Mouse (Mus musculus) forelimb bud, embryonic 11.5 days (tissue): ENCODE results near the gene Ifit1bl1.
A peak's percentile ranks its signal among the peaks of the same experiment; 100 is the strongest.
"Not testable (repeated sequence)": the region's sequence is repeated elsewhere in the genome, so short reads cannot be mapped to it uniquely, and the experiment has no call there.

ENCODE experiments used
- DNase-seq: peaks from one replicate; pipeline ENCODE4 v3.0.0-alpha.2; 2012; ENCODE audit warnings: low read depth, low spot score

Gene Ifit1bl1

GRCm38 (mm10) chr19:34601888-34602287, at the start of gene Ifit1bl1:
Gene Ifit1bl1, minus strand, starts transcription at chr19:34601956.
- DNase-seq: not testable (repeated sequence)

- DNase-seq: no peak
These were observed 49.2 kb upstream of the Ifit1bl1 start for GRCm38 (mm10) chr19:34650997-34651396.

GRCm38 (mm10) chr19:34650276-34650675, 48.5 kb upstream of the Ifit1bl1 start:
- no peak for DNase-seq

GRCm38 (mm10) chr19:34647630-34648029, 45.9 kb upstream of the Ifit1bl1 start:
- not testable (repeated sequence) for DNase-seq

GRCm38 (mm10) chr19:34642616-34643015, 40.9 kb upstream of the Ifit1bl1 start:
- no peak for DNase-seq

- DNase-seq: no peak
These were observed 38.9 kb upstream of the Ifit1bl1 start, which contains the start of the genes Ifit1bl2 and Ifit1 for GRCm38 (mm10) chr19:34640623-34641022. Gene Ifit1bl2, minus strand, starts transcription at chr19:34640743. Gene Ifit1, plus strand, starts transcription at chr19:34640871.

- peak; percentile 61 for DNase-seq
These were observed 35.3 kb upstream of the Ifit1bl1 start for GRCm38 (mm10) chr19:34636933-34637557.

GRCm38 (mm10) chr19:34633484-34633883, 31.7 kb upstream of the Ifit1bl1 start:
- no peak for DNase-seq

GRCm38 (mm10) chr19:34631487-34631886, 29.7 kb upstream of the Ifit1bl1 start:
- no peak for DNase-seq

- DNase-seq: no peak
These were observed 25.7 kb upstream of the Ifit1bl1 start for GRCm38 (mm10) chr19:34627496-34627895.

- no peak for DNase-seq
These were observed 22.9 kb upstream of the Ifit1bl1 start for GRCm38 (mm10) chr19:34624663-34625062.

- no peak for DNase-seq
These were observed 22.0 kb upstream of the Ifit1bl1 start for GRCm38 (mm10) chr19:34623781-34624180.

GRCm38 (mm10) chr19:34620871-34621270, 19.1 kb upstream of the Ifit1bl1 start:
- DNase-seq: no peak

GRCm38 (mm10) chr19:34612243-34613001, 10.7 kb upstream of the Ifit1bl1 start:
- DNase-seq: not testable (repeated sequence)

- DNase-seq: not testable (repeated sequence)
These were observed 8.4 kb upstream of the Ifit1bl1 start for GRCm38 (mm10) chr19:34610118-34610517.

GRCm38 (mm10) chr19:34607237-34608051, 5.7 kb upstream of the Ifit1bl1 start, which contains the start of gene Ifit3b:
Gene Ifit3b, plus strand, starts transcription at chr19:34607970.
- not testable (repeated sequence) for DNase-seq

- DNase-seq: no peak
These were observed 3.7 kb upstream of the Ifit1bl1 start for GRCm38 (mm10) chr19:34605472-34605871.

GRCm38 (mm10) chr19:34599250-34599649, 2.5 kb downstream of the Ifit1bl1 start:
- not testable (repeated sequence) for DNase-seq

- no peak for DNase-seq
These were observed 3.4 kb downstream of the Ifit1bl1 start for GRCm38 (mm10) chr19:34598341-34598740.

GRCm38 (mm10) chr19:34596811-34597210, 4.9 kb downstream of the Ifit1bl1 start:
- DNase-seq: no peak

GRCm38 (mm10) chr19:34594523-34594922, 7.2 kb downstream of the Ifit1bl1 start:
- not testable (repeated sequence) for DNase-seq

GRCm38 (mm10) chr19:34593456-34593855, 8.3 kb downstream of the Ifit1bl1 start:
- no peak for DNase-seq
